ENCODE assay signal across 21 mouse cellular contexts in the genomic region with DNA sequence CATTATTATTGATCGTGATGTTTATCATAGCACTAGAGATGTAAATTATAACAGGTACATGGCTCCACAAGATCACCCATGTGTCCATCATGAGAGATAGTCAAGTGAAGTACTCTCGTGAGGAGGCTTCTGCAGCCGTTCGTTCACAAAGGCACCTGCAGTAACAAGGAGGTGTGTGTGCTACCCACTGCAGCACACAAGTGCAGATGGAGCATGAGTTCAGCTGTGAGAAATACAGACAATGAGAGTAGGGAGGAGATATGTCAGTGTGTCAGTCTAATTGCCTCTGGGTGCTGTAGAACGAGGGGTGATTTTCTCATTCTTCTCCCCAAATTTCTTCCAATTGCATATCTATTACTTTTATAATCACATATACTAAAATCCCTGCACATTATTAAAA.
DNase-seq lines count a peak whose midpoint lies in the region; ATAC-seq and TF ChIP-seq lines count a peak whose summit lies in the region.
"Had no signal": no experiment of that assay in that cellular context is flagged by ENCODE, and none has a peak within 500 bp of the region (broad histone marks: within the 10 kb centered on the region; RNA-seq: fewer than 3 reads in every experiment).

No protein-coding gene starts in this region.

- TF ChIP-seq POLR2A in brain, embryonic 14.5 days (IDR thresholded peaks at IDR 0.05; ENCODE audit: borderline replicate concordance, extremely low read depth, insufficient read depth, insufficient read length, poor library complexity, severe bottlenecking) = no peak

- no peak for TF ChIP-seq CTCF in hindbrain, postnatal 0 days (IDR thresholded peaks at IDR 0.05; ENCODE audit: low read depth)
- TF ChIP-seq CTCF in brain, embryonic 14.5 days (IDR thresholded peaks at IDR 0.05; ENCODE audit: borderline replicate concordance, extremely low read depth, insufficient read depth, insufficient read length) = no peak
- no peak for TF ChIP-seq CTCF in forebrain, postnatal 0 days (IDR thresholded peaks at IDR 0.05; ENCODE audit: low read depth)

- no peak overlapping the region for H3K4me3 ChIP-seq in forebrain, embryonic 12.5 days (replicated peaks)
- no peak overlapping the region for H3K4me3 ChIP-seq in forebrain, embryonic 11.5 days (ENCODE audit: low read depth, low read length)
- no peak overlapping the region for H3K4me3 ChIP-seq in hindbrain, embryonic 14.5 days (replicated peaks; ENCODE audit: low read length)
- H3K4me3 ChIP-seq in hindbrain, postnatal 0 days (ENCODE audit: low read length) = no peak overlapping the region
- no peak overlapping the region for H3K4me3 ChIP-seq in forebrain, postnatal 0 days (ENCODE audit: low read depth, low read length)
- H3K4me3 ChIP-seq: embryonic facial prominence, embryonic 12.5 days; heart, embryonic 10.5 days; hindbrain, embryonic 15.5 days had no signal

- peaks cover 3% of the 10 kb centered on the region; the same call in 1 of the 2 replicates for H3K9me3 ChIP-seq in forebrain, embryonic 12.5 days
- no peaks in the 10 kb centered on the region for H3K9me3 ChIP-seq in forebrain, embryonic 11.5 days (ENCODE audit: control insufficient read depth, low read length)
- no peaks in the 10 kb centered on the region for H3K9me3 ChIP-seq in hindbrain, embryonic 14.5 days (ENCODE audit: control insufficient read depth, low read length)
- no peaks in the 10 kb centered on the region for H3K9me3 ChIP-seq in hindbrain, postnatal 0 days (ENCODE audit: low read length)
- no peaks in the 10 kb centered on the region for H3K9me3 ChIP-seq in forebrain, postnatal 0 days (ENCODE audit: low read length)
- H3K9me3 ChIP-seq: embryonic facial prominence, embryonic 12.5 days; G1E; heart, embryonic 10.5 days; hindbrain, embryonic 15.5 days had no signal

- H3K27ac ChIP-seq in forebrain, embryonic 12.5 days = 0 out of 2 replicates have a peak overlapping the region, but pooled peaks have one; percentile 25
- H3K27ac ChIP-seq in forebrain, embryonic 11.5 days (ENCODE audit: low read depth, low read length) = no peak overlapping the region
- H3K27ac ChIP-seq in hindbrain, embryonic 14.5 days = peak overlapping the region; percentile 26; the same call in 1 of the 2 replicates
- no peak overlapping the region for H3K27ac ChIP-seq in hindbrain, postnatal 0 days
- no peak overlapping the region for H3K27ac ChIP-seq in forebrain, postnatal 0 days (ENCODE audit: low read depth, low read length)
- H3K27ac ChIP-seq: embryonic facial prominence, embryonic 12.5 days; heart, embryonic 10.5 days; hindbrain, embryonic 15.5 days had no signal

- no peak for ATAC-seq in forebrain, embryonic 12.5 days (ENCODE audit: low FRiP score)
- ATAC-seq in forebrain, embryonic 11.5 days (replicated peaks; ENCODE audit: low FRiP score) = no peak
- no peak for ATAC-seq in hindbrain, embryonic 14.5 days (ENCODE audit: low FRiP score)
- no peak for ATAC-seq in hindbrain, postnatal 0 days
- ATAC-seq in forebrain, postnatal 0 days = peak; percentile 85; the same call in 1 of the 2 replicates
- ATAC-seq: CD4-positive, CD25-positive, alpha-beta regulatory T cell, adult 4 months had no signal

- DNase-seq in forebrain, embryonic 11.5 days (ENCODE audit: low spot score) = no peak
- no peak for DNase-seq in hindbrain, embryonic 14.5 days (ENCODE audit: low spot score)
- no peak for DNase-seq in hindbrain, postnatal 0 days (ENCODE audit: low spot score)
- peak; percentile 47 for DNase-seq in brain, embryonic 14.5 days (ENCODE audit: low read depth)
- no peak for DNase-seq in forebrain, postnatal 0 days
- DNase-seq in thymus, postnatal 36 days = no peak
- DNase-seq in lung, adult 18-20 months = no peak
- DNase-seq: adrenal gland, postnatal 10 days; B cell, adult 2 months; cerebellum, adult 11-12 months; cerebellum, adult 9-10 months; cerebellum, postnatal 25 days; gastrocnemius, postnatal 36 days; heart, adult 18-20 months; heart, postnatal 10 days had no signal

- no peaks in the 10 kb centered on the region for H3K36me3 ChIP-seq in forebrain, embryonic 12.5 days (replicated peaks)
- no peaks in the 10 kb centered on the region for H3K36me3 ChIP-seq in forebrain, embryonic 11.5 days (ENCODE audit: control insufficient read depth, insufficient read depth, low read length)
- H3K36me3 ChIP-seq in hindbrain, embryonic 14.5 days (replicated peaks; ENCODE audit: control insufficient read depth, insufficient read depth) = no peaks in the 10 kb centered on the region
- no peaks in the 10 kb centered on the region for H3K36me3 ChIP-seq in hindbrain, postnatal 0 days (ENCODE audit: insufficient read depth, low read length)
- no peaks in the 10 kb centered on the region for H3K36me3 ChIP-seq in forebrain, postnatal 0 days (ENCODE audit: insufficient read depth)
- H3K36me3 ChIP-seq: embryonic facial prominence, embryonic 12.5 days; hindbrain, embryonic 15.5 days had no signal

- H3K27me3 ChIP-seq in forebrain, embryonic 12.5 days = no peaks in the 10 kb centered on the region
- no peaks in the 10 kb centered on the region for H3K27me3 ChIP-seq in forebrain, embryonic 11.5 days (ENCODE audit: control insufficient read depth, insufficient read depth, low read length)
- no peaks in the 10 kb centered on the region for H3K27me3 ChIP-seq in hindbrain, embryonic 14.5 days (ENCODE audit: control insufficient read depth, insufficient read depth, low read length)
- H3K27me3 ChIP-seq in hindbrain, postnatal 0 days (ENCODE audit: insufficient read depth, low read length) = no peaks in the 10 kb centered on the region
- H3K27me3 ChIP-seq in forebrain, postnatal 0 days (ENCODE audit: insufficient read depth, low read length) = no peaks in the 10 kb centered on the region
- H3K27me3 ChIP-seq: embryonic facial prominence, embryonic 12.5 days; hindbrain, embryonic 15.5 days had no signal

- H3K9ac ChIP-seq in forebrain, embryonic 12.5 days = no peak overlapping the region
- H3K9ac ChIP-seq in forebrain, embryonic 11.5 days (ENCODE audit: low read length) = no peak overlapping the region
- H3K9ac ChIP-seq in hindbrain, embryonic 14.5 days = no peak overlapping the region
- no peak overlapping the region for H3K9ac ChIP-seq in hindbrain, postnatal 0 days (replicated peaks; ENCODE audit: low read length)
- no peak overlapping the region for H3K9ac ChIP-seq in forebrain, postnatal 0 days
- H3K9ac ChIP-seq: embryonic facial prominence, embryonic 12.5 days; hindbrain, embryonic 15.5 days had no signal

- H3K4me2 ChIP-seq in forebrain, embryonic 12.5 days = no peak overlapping the region
- H3K4me2 ChIP-seq in forebrain, embryonic 11.5 days (ENCODE audit: low read depth, low read length, severe bottlenecking) = no peak overlapping the region
- no peak overlapping the region for H3K4me2 ChIP-seq in hindbrain, embryonic 14.5 days (replicated peaks)
- no peak overlapping the region for H3K4me2 ChIP-seq in hindbrain, postnatal 0 days (ENCODE audit: low read depth, low read length)
- no peak overlapping the region for H3K4me2 ChIP-seq in forebrain, postnatal 0 days (ENCODE audit: low read depth)
- H3K4me2 ChIP-seq: embryonic facial prominence, embryonic 12.5 days; hindbrain, embryonic 15.5 days had no signal

- H3K4me1 ChIP-seq in forebrain, embryonic 12.5 days = no peaks in the 10 kb centered on the region
- H3K4me1 ChIP-seq in forebrain, embryonic 11.5 days (replicated peaks; ENCODE audit: control insufficient read depth, insufficient read depth, low read length) = no peaks in the 10 kb centered on the region
- no peaks in the 10 kb centered on the region for H3K4me1 ChIP-seq in hindbrain, embryonic 14.5 days (replicated peaks; ENCODE audit: control insufficient read depth, insufficient read depth, low read length)
- H3K4me1 ChIP-seq in hindbrain, postnatal 0 days (ENCODE audit: insufficient read depth, low read length) = no peaks in the 10 kb centered on the region
- peaks cover 5% of the 10 kb centered on the region; the same call in 1 of the 2 replicates for H3K4me1 ChIP-seq in forebrain, postnatal 0 days (ENCODE audit: insufficient read depth)
- H3K4me1 ChIP-seq: embryonic facial prominence, embryonic 12.5 days; hindbrain, embryonic 15.5 days had no signal

- WGBS in forebrain, embryonic 12.5 days = 76% methylated on average over 5 of the region's 5 CpGs
- WGBS in forebrain, embryonic 11.5 days = 87% methylated on average over 5 of the region's 5 CpGs
- 79% methylated on average over 5 of the region's 5 CpGs for WGBS in hindbrain, embryonic 14.5 days
- 77% methylated on average over 5 of the region's 5 CpGs for WGBS in hindbrain, postnatal 0 days
- WGBS in forebrain, postnatal 0 days = 58% methylated on average over 5 of the region's 5 CpGs

Comparison
In these comparisons a context has a peak if more than half of its experiments do, and no peak if none do; other contexts are left out.
1. H3K27ac ChIP-seq: peak in forebrain, embryonic 12.5 days (single experiment) and hindbrain, embryonic 14.5 days (single experiment); none in forebrain, embryonic 11.5 days (single experiment), hindbrain, postnatal 0 days (single experiment) and forebrain, postnatal 0 days (single experiment).